In the genomic region with DNA sequence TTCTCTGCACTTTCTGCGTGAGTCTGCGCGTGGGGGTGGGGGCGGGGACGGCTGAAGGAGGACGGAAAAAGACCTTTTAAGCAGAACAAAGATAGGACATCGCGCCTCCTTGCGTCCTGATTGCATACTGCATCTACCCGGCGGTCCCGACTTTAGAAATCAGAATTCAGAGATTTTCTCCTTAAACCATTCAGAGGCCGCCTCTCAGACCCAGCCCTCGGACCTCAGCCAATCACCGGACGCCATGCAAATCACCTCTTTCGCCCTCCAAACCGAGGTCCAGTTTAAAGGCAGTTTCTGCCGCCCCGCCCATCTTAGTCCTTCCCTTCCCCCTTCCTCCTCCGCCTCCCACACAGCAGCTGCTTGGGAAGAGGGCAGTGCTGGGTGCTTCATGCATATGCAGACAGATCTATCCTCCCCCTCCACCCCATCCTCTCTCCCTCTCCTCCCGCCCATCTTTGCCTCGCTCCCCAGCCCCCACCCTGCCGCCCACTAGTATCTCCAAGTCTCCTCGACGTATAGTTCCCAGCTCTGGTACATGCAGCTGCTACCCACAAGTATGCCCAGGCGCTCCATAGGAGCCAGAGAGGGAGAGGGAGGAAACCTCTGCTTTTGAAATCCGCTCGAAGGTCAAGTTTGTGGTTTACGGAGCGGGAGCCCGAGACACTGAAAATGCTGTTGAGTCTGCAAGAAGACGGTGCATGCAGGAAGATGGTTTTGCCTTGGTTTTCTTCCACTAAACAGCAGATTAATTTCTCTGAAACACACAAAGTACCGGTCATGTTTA, we compare ENCODE assay signal across 8 mouse cellular contexts.
DNase-seq lines count a peak whose midpoint lies in the region; ATAC-seq and TF ChIP-seq lines count a peak whose summit lies in the region.

No protein-coding gene starts in this region.

- no peaks in the 10 kb centered on the region for H3K9me3 ChIP-seq in hindbrain, embryonic 12.5 days (replicated peaks)

- no peaks in the 10 kb centered on the region for H3K36me3 ChIP-seq in hindbrain, embryonic 12.5 days

- no peaks in the 10 kb centered on the region for H3K27me3 ChIP-seq in cerebellum, adult 2 months (ENCODE audit: control insufficient read depth, insufficient read depth, low read length)
- H3K27me3 ChIP-seq in hindbrain, embryonic 12.5 days = peaks cover 14% of the 10 kb centered on the region; the same call in 1 of the 2 replicates

- peak overlapping the region; percentile 75 for H3K4me2 ChIP-seq in hindbrain, embryonic 12.5 days (replicated peaks)

- peak; percentile 97 for DNase-seq in MEL-GATA-1-ER (ENCODE audit: extremely low read depth, low read depth)
- DNase-seq in cerebellum, adult 2 months = peak; percentile 100
- DNase-seq in frontal cortex, adult 2 months (ENCODE audit: extremely low spot score in 1 of 2, low spot score in 1 of 2) = peak; percentile 98 to 99
- DNase-seq in layer of hippocampus, postnatal 14 days (ENCODE audit: low spot score in 2 of 2) = peak; percentile 99
- peak; percentile 92 for DNase-seq in lung, postnatal 14 days
- DNase-seq in retina, adult 2 months (ENCODE audit: low read depth, low spot score) = peak; percentile 85
- peak; percentile 79 to 90 for DNase-seq in urinary bladder, adult 18-20 months (ENCODE audit: low spot score in 2 of 2)

- peak overlapping the region; percentile 73 for H3K4me3 ChIP-seq in cerebellum, adult 2 months (replicated peaks; ENCODE audit: insufficient read depth, low read depth, low read length)
- H3K4me3 ChIP-seq in hindbrain, embryonic 12.5 days = peak overlapping the region; percentile 45

- peak; percentile 85 for TF ChIP-seq CTCF in cerebellum, adult 2 months (IDR thresholded peaks at IDR 0.05; ENCODE audit: borderline replicate concordance, insufficient read depth, low read depth, low read length)

- peak; percentile 76 for TF ChIP-seq POLR2A in cerebellum, adult 2 months (IDR thresholded peaks at IDR 0.05; ENCODE audit: borderline replicate concordance, insufficient read depth, low read length)

- H3K4me1 ChIP-seq in cerebellum, adult 2 months (ENCODE audit: control insufficient read depth, insufficient read depth, low read length) = peaks cover 14% of the 10 kb centered on the region; the same call in 1 of the 2 replicates
- peaks cover 41% of the 10 kb centered on the region for H3K4me1 ChIP-seq in hindbrain, embryonic 12.5 days

- peak; percentile 98 for ATAC-seq in hindbrain, embryonic 12.5 days (ENCODE audit: low FRiP score)

- peak overlapping the region; percentile 75 for H3K9ac ChIP-seq in hindbrain, embryonic 12.5 days

- H3K27ac ChIP-seq in cerebellum, adult 2 months (ENCODE audit: insufficient read depth, low read length) = peak overlapping the region; percentile 97
- peak overlapping the region; percentile 98 for H3K27ac ChIP-seq in hindbrain, embryonic 12.5 days

- under 1% methylated on average over 34 of the region's 34 CpGs for WGBS in cerebellum, adult 2 months
- WGBS in hindbrain, embryonic 12.5 days = under 1% methylated on average over 33 of the region's 34 CpGs

Comparison
In these comparisons a context has a peak if more than half of its experiments do, and no peak if none do; other contexts are left out.
1. Peak in every context shown above with its lines: DNase-seq, ATAC-seq, H3K4me3 ChIP-seq and H3K27ac ChIP-seq.